24 mouse cellular contexts compared by ENCODE assay signal in the genomic region with DNA sequence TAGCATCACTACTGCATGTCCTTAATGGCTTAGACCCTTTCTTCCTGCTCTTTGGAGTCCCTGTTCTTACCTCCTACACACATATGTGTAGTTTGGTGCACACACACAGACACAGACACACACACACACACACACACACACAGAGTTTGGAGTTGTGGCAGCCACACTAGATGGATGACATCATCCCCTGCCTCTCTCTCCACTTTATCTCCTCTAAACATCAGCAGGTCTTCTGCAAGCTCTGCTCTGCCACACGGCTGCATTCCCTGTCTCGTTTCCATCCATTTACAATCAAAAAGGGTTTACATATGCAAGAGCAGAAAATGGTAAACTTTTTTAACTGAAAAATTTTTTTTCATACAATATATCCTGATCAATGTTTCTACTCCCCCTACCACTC.
DNase-seq lines count a peak whose midpoint lies in the region; ATAC-seq and TF ChIP-seq lines count a peak whose summit lies in the region.
"Had no signal": no experiment of that assay in that cellular context is flagged by ENCODE, and none has a peak within 500 bp of the region (broad histone marks: within the 10 kb centered on the region; RNA-seq: fewer than 3 reads in every experiment).

No protein-coding gene starts in this region.

- H3K27me3 ChIP-seq in liver, embryonic 11.5 days (replicated peaks; ENCODE audit: control insufficient read depth, insufficient read depth, low read length) = no peaks in the 10 kb centered on the region
- no peaks in the 10 kb centered on the region for H3K27me3 ChIP-seq in liver, postnatal 0 days (ENCODE audit: insufficient read depth, low read length)
- H3K27me3 ChIP-seq in liver, embryonic 13.5 days = no peaks in the 10 kb centered on the region
- no peaks in the 10 kb centered on the region for H3K27me3 ChIP-seq in hindbrain, embryonic 12.5 days
- H3K27me3 ChIP-seq: CH12.LX; forebrain, embryonic 12.5 days; forebrain, embryonic 15.5 days; heart, embryonic 13.5 days; hindbrain, embryonic 15.5 days had no signal

- peak; percentile 57; the same call in 1 of the 2 replicates for ATAC-seq in liver, embryonic 11.5 days (replicated peaks; ENCODE audit: low FRiP score)
- ATAC-seq in liver, postnatal 0 days = no peak
- peak; percentile 43 for ATAC-seq in liver, embryonic 13.5 days (ENCODE audit: low read depth)
- no peak for ATAC-seq in hindbrain, embryonic 12.5 days (ENCODE audit: low FRiP score)
- ATAC-seq: activated CD4-positive, CD25-positive, alpha-beta regulatory T cell, adult 4 months; forebrain, embryonic 15.5 days had no signal

- 20% methylated on average over 2 of the region's 2 CpGs for WGBS in liver, embryonic 11.5 days
- WGBS in liver, postnatal 0 days (ENCODE audit: insufficient replicate concordance) = 21% methylated on average over 2 of the region's 2 CpGs
- 13% methylated on average over 2 of the region's 2 CpGs for WGBS in liver, embryonic 13.5 days (ENCODE audit: insufficient replicate concordance)
- WGBS in hindbrain, embryonic 12.5 days = 84% methylated on average over 2 of the region's 2 CpGs

- H3K4me3 ChIP-seq in liver, embryonic 11.5 days (ENCODE audit: low read depth, low read length) = no peak overlapping the region
- no peak overlapping the region for H3K4me3 ChIP-seq in liver, postnatal 0 days (ENCODE audit: low read depth, low read length)
- H3K4me3 ChIP-seq in liver, embryonic 13.5 days (replicated peaks) = no peak overlapping the region
- no peak overlapping the region for H3K4me3 ChIP-seq in hindbrain, embryonic 12.5 days
- H3K4me3 ChIP-seq: forebrain, embryonic 12.5 days; forebrain, embryonic 15.5 days; heart, embryonic 13.5 days; hindbrain, embryonic 15.5 days had no signal

- TF ChIP-seq EP300 in liver, postnatal 0 days (IDR thresholded peaks at IDR 0.05; ENCODE audit: low read depth) = no peak

- no peaks in the 10 kb centered on the region for H3K36me3 ChIP-seq in liver, embryonic 11.5 days (ENCODE audit: control insufficient read depth, insufficient read depth, low read length)
- no peaks in the 10 kb centered on the region for H3K36me3 ChIP-seq in liver, postnatal 0 days (replicated peaks; ENCODE audit: insufficient read depth, low read length)
- no peaks in the 10 kb centered on the region for H3K36me3 ChIP-seq in liver, embryonic 13.5 days
- H3K36me3 ChIP-seq in hindbrain, embryonic 12.5 days = no peaks in the 10 kb centered on the region
- H3K36me3 ChIP-seq: forebrain, embryonic 12.5 days; forebrain, embryonic 15.5 days; G1E; heart, embryonic 13.5 days; hindbrain, embryonic 15.5 days had no signal

- H3K4me2 ChIP-seq in liver, embryonic 11.5 days = no peak overlapping the region
- no peak overlapping the region for H3K4me2 ChIP-seq in liver, postnatal 0 days (ENCODE audit: low read depth, low read length)
- H3K4me2 ChIP-seq in liver, embryonic 13.5 days = no peak overlapping the region
- H3K4me2 ChIP-seq in hindbrain, embryonic 12.5 days (replicated peaks) = no peak overlapping the region
- H3K4me2 ChIP-seq: forebrain, embryonic 12.5 days; forebrain, embryonic 15.5 days; heart, embryonic 13.5 days; hindbrain, embryonic 15.5 days had no signal

- DNase-seq in liver, embryonic 11.5 days (ENCODE audit: low spot score) = no peak
- no peak for DNase-seq in liver, postnatal 0 days
- DNase-seq in MN1 (ENCODE audit: low spot score) = peak; percentile 14
- DNase-seq in liver, embryonic 13.5 days = no peak
- no peak for DNase-seq in heart, adult 9 months (ENCODE audit: low spot score in 2 of 2)
- no peak for DNase-seq in adrenal gland, postnatal 25 days
- DNase-seq: adrenal gland, adult 8-10 months; adrenal gland, postnatal 36 days; B cell, adult 2 months; cerebellum, adult 18-20 months; cerebellum, adult 9-10 months; cerebellum, postnatal 14 days; gastrocnemius, postnatal 10 days; heart, adult 11 months; heart, postnatal 14 days; heart, postnatal 4 days had no signal

- H3K9ac ChIP-seq in liver, embryonic 11.5 days (ENCODE audit: low read depth, low read length) = no peak overlapping the region
- no peak overlapping the region for H3K9ac ChIP-seq in liver, postnatal 0 days (replicated peaks)
- no peak overlapping the region for H3K9ac ChIP-seq in liver, embryonic 13.5 days
- no peak overlapping the region for H3K9ac ChIP-seq in hindbrain, embryonic 12.5 days
- H3K9ac ChIP-seq: forebrain, embryonic 12.5 days; forebrain, embryonic 15.5 days; heart, embryonic 13.5 days; hindbrain, embryonic 15.5 days had no signal

- peaks cover 8% of the 10 kb centered on the region; the same call in 1 of the 2 replicates for H3K4me1 ChIP-seq in liver, embryonic 11.5 days (replicated peaks; ENCODE audit: control insufficient read depth, insufficient read depth, low read length)
- peaks cover 7% of the 10 kb centered on the region; the same call in 1 of the 2 replicates for H3K4me1 ChIP-seq in liver, postnatal 0 days (ENCODE audit: insufficient read depth)
- peaks cover 24% of the 10 kb centered on the region for H3K4me1 ChIP-seq in liver, embryonic 13.5 days (replicated peaks)
- H3K4me1 ChIP-seq in hindbrain, embryonic 12.5 days = no peaks in the 10 kb centered on the region
- H3K4me1 ChIP-seq: forebrain, embryonic 12.5 days; forebrain, embryonic 15.5 days; hindbrain, embryonic 15.5 days had no signal

- H3K9me3 ChIP-seq in liver, embryonic 11.5 days (ENCODE audit: control insufficient read depth, low read length) = no peaks in the 10 kb centered on the region
- H3K9me3 ChIP-seq in liver, postnatal 0 days (ENCODE audit: low read length) = no peaks in the 10 kb centered on the region
- no peaks in the 10 kb centered on the region for H3K9me3 ChIP-seq in liver, embryonic 13.5 days (replicated peaks)
- no peaks in the 10 kb centered on the region for H3K9me3 ChIP-seq in hindbrain, embryonic 12.5 days (replicated peaks)
- H3K9me3 ChIP-seq: forebrain, embryonic 12.5 days; forebrain, embryonic 15.5 days; G1E; heart, embryonic 13.5 days; hindbrain, embryonic 15.5 days had no signal

- TF ChIP-seq CTCF in liver, postnatal 0 days (IDR thresholded peaks at IDR 0.05; ENCODE audit: low read depth) = no peak

- H3K27ac ChIP-seq in liver, embryonic 11.5 days (ENCODE audit: low read depth, low read length) = no peak overlapping the region
- H3K27ac ChIP-seq in liver, postnatal 0 days (ENCODE audit: low read depth) = no peak overlapping the region
- no peak overlapping the region for H3K27ac ChIP-seq in liver, embryonic 13.5 days
- no peak overlapping the region for H3K27ac ChIP-seq in hindbrain, embryonic 12.5 days
- H3K27ac ChIP-seq: forebrain, embryonic 12.5 days; forebrain, embryonic 15.5 days; heart, embryonic 13.5 days; hindbrain, embryonic 15.5 days had no signal

Comparison
In these comparisons a context has a peak if more than half of its experiments do, and no peak if none do; other contexts are left out.
1. ATAC-seq: peak in liver, embryonic 11.5 days (single experiment) and liver, embryonic 13.5 days (single experiment); none in liver, postnatal 0 days (single experiment) and hindbrain, embryonic 12.5 days (single experiment).